Mouse (Mus musculus): Measurements from ENCODE around the gene Cul7.
A peak's percentile ranks its signal among the peaks of the same experiment; 100 is the strongest.

Cul7 gene

DNA sequence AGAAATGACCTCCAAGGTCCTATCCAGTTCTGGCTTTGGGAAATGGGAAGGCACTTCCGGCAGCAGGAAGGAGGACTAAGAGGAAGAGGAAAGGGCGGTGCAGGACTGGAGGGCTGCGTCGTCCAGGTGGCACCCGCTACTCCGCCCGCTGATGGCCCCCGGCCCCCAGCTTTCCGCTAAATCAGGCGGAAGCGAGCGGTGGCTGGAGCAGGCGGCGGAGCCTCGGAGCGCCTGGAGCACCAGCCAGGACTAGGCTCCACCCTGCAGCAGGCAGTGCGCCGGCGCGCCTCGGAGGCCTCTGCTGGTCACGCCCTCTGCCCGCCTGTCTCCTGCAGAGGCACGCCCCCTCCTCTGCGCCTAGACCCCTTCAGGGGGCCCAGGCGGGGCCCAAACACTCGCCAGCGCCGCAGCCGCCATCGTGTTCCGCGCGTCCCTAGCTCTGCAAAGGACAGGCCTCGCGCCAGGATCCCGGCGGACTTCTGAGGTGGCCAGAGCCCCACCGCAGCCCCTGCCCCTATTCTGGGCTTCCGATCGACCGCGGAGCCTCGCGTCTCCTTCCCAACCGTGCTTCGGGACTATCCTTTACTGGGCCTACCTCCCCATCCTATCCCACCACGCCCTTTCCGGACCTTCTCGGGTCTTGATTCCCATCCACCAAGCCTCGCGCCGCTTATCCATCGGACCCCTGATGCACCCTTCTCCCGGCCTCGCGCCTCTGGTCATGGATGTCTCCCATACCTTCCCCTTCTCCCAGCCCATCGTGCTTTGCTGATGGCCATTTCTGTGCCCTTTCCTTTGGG lies at the start of gene Cul7:
Gene Cul7, plus strand, starts transcription at position 106 of the 800 bp plus-strand sequence.
- DNase-seq: peak; percentile 92

DNA sequence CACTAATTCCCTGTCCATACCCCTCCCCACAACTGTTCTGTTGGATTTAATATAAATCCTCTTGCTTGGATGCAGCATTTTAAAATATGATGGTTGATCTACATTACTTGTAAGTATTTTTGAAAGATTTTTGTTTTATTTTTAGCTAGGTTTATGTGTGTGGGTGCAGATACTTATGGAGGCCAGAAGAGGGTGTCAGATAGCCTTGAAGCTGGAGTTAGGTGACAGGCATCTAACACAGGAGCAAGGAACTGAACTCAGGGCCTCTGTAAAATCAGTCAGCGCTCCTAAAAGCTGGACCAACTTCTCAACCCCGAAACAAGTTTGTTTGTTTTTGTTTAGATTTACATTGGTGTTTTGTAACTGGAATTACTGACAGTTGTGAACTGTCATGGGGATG lies 49.6 kb upstream of the Cul7 start:
- DNase-seq: no peak

DNA sequence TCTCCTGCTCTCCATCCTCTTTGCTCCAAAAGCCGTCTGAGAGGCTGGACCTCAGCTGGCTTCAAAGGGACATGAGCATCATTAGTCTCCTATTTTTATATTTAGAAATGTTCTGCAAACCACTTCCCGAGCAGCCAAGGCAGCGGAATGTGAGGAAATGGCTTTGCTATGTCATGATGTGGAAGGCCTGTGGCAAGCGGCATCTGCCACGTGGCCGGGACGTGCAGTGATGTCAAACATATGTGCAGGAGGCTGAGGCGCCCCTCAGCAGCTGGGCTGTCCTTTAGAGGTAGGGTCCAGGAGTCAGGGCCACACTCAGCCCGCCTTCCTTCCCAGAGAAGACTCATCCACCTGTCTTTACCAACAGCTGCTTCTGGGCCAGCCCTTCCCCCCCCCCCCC lies 47.9 kb upstream of the Cul7 start:
- DNase-seq: no peak

DNA sequence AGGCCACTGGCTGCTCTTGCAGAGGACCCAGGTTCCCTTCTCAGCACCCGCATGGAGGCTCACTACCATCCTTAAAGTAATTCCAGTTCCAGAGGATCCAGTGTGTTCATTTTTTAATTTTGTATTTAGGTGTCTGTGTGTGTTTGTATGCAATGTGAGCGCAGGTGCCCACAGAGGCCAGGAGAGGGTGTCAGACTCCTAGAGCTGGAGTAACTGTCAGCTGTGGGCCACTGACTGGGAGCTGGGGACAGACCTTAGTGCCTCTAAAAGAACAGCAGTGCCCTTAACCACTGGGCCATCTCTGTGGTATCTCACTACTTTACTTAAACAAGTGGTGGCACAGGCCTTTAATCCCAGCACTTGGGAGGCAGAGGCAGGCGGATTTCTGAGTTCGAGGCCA lies 46.9 kb upstream of the Cul7 start:
- no peak for DNase-seq

DNA sequence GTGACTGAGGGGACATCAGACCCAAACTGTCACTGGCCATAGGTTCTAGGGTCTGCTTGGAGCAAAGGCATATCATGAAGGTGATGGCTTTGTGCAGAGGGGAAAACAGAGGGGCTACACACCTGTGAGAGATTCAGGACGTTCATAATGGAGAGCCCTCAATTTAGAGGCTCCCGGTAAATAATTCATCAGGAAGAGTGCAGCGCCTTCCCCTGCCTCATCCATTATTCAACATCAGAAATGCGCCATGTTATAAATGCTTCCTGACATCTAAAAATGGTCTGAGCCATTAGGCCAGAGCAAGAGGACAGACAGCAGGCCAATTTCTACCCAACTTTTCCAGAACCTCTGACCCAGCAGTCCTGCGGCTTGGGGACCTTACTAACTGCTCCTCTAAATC lies 45.0 kb upstream of the Cul7 start:
- no peak for DNase-seq

DNA sequence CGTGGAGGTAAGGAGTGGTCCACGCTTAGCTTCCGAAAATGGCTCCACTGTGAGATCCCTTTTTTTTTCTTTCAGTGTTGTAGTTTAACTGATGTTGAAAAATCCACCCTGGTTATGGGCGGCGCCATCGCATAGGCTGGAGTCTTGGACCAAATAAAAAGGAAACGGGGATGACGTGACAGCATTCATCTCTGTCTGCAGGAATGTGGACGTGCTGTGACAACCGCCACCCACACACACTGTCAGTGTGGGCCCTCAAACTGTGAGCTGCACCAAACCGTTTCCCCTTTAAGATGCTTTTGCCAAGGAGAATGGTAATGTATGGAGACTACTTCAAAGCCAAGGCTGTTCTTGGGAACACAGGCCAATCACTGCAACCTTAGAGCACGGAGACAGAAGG lies 44.1 kb upstream of the Cul7 start:
- no peak for DNase-seq

DNA sequence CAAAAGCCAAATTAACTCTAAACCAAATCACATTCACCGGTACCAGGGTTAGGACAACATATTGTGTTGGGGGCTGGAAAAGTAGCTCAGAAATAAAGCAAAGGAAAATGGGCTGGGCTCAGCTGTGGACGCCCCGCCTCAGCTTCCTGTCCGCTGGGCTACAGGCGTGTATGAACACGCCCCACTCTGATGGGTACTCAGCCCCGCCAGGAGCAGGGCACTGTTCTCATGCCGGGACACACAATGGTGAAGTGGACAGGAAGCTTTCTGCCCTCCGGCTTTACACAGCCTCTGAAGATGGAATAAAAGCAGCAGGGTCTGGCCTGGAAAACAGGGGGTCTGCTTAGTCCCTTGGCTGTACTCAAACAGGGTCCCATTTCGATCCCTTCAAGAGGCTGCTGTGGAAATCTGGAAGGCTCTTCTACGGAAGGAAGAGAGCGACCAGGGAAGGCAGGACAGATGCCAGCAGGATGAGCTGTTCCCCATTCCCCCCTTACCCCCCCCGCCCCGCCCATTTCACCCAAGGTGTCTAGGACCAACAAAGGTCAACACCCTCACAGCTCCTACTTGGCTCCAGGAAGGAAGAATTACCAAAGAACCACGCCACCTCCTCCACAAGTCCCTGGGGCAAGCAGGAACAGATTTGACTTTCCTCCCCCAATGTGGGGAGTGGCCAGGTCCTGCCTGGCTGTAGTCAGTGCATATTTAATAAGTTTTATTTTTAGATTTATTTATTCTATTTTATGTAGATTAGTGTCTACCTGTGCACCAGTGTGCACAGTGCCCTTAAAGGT lies 40.2 kb upstream of the Cul7 start:
- DNase-seq: no peak

DNA sequence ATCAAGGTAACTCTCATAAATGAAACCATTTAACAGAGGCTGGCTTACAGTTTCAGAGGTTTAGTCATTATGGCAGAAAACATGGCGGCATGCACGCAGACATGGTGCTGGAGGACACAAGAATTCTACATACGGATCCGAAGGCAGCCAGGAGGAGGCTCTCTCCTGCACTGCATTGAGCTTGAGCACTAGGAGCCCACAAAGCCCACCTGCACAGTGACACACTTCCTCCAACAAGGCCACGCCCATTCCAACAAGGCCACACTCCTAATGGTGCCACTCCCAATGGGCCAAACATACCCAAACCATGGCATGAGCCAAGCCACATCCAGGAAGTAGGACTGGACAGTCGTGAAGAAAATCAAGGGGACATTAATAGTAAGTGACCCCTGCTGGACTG lies 38.8 kb upstream of the Cul7 start:
- DNase-seq: no peak

DNA sequence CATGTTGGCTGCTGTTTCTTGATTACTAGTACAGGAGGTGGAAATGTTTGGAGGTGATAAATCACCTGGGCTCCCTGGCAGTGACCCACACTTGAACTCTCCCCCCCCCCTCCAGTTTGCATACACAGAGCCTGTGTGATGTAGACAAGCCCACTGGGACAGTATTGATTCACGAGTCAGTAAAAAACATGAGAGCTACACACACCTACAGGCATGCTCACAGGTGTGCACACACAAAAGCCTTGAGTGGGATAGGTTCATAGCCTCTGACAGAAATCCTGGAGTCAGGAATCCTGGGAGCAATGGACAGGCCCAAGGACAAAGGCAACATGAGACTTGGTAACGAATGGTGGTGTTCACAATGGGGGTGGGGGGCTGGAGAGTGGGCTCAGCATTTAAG lies 37.9 kb upstream of the Cul7 start:
- DNase-seq: no peak

DNA sequence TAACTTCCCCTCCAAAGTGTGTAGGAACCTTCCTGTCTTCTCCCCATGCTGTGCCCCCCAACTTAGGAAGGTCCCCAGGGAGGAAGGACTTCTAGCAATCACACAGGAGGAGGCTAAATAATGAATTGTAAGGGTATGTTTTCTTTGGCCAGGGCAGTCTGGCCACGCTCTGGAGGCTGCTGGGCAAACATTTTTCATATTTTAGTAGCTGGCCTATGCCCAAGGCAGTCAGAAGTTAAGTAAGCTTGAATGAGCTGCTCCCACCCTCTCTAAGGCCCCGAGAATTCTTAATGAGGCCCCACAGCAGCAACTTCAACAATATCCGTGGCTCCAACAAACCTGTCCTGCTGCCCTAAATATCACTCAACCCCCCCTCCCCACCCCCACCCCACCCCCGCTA lies 37.3 kb upstream of the Cul7 start:
- no peak for DNase-seq

DNA sequence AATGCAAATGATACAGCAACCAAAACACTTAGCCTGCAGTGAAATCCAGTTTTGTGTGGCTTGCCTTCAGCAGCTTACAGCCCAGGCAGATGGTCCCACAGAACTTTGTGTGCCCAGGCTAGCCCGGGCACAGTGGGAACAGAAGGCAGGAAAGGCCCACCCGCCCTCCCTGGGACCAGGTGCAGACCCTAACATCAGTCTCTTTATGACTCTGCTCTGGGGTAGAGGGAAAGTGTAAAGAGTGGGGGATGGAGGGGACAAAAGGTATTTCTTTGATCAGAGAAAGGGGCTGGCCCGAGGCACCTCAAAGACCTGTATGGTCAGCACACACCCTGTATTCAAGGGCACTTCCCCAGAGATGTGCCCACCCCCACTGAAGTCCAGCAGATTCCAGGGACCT lies 36.9 kb upstream of the Cul7 start:
- DNase-seq: no peak

DNA sequence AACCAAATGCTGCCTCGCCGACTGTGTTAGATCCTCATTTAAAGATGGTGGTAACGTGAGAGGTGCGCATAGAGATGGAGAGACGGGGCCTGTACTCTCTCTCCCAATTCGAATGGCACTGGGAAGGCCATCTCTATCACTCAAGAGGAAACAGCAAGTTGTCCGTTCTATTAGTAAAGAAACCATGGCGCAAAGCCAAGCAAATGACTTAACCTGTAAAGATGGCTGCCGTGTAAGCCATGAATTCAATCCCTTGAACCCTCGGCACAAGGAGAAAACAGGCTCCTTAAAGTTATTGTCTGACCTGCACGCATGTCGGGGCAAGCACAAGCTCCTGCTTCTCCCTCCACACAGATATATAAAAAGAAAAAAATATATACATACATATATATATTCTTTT lies 32.3 kb upstream of the Cul7 start:
- DNase-seq: no peak

DNA sequence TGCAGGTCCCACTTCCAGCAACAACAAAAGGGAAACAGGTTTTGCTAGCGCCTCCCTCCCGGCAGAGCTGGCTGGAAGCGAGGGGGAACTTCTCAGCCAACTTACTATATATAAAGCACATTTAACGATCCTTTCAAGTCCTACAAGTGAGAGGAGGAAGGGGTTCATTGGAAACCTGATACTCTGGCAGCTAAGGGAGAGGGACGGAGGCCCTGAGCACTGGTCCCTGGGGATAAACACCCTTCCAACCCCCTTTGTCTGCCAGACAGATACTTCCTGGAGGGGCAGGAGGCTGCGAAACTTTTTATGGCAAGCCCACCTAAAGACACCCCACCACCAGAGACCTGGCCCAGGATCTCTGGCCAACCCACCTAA lies 31.8 kb upstream of the Cul7 start:
- DNase-seq: no peak

DNA sequence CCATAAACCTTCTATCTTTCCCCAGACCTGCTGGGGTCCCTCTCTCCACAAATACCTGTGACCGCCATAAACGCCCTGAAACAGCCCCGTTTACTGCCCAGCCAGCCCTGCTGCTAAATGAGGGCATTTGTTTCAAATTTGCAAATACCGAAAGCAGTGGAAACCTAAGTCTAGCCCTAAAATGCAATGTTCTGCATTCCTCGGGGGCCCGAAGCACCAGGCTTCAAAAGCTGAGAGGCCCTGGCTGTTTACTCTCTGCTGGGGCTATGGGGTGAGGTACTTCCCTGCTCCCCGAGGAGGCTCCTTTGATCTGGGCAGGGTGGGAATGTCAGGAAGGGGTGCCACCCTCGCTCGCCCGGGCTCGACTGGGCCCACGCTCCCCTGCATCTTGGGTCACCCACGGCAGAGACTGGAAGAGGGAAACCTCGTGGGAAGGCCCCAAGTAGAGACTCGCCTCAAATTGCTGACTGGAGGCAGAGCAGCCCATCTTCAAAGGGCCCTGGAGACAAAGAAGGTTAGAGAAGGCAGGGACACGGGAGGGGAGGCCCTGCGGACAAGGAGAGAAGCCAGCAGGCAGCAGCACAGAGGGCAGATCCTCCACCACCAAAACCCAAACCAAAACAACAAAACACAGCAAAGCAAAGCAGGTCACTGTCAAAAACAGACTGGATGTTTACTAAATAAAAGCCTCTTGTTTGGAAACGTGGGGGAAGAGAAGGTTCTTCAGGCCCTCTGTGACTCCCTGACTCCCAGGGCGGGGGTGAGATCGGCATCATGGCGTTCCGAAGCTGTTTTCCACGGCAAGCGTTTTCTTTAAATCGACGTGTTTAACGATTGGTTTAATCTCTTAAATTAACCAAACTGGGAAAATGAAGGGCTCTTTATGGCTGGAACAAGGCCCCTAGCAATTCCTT lies 31.1 kb upstream of the Cul7 start:
- no peak for DNase-seq

DNA sequence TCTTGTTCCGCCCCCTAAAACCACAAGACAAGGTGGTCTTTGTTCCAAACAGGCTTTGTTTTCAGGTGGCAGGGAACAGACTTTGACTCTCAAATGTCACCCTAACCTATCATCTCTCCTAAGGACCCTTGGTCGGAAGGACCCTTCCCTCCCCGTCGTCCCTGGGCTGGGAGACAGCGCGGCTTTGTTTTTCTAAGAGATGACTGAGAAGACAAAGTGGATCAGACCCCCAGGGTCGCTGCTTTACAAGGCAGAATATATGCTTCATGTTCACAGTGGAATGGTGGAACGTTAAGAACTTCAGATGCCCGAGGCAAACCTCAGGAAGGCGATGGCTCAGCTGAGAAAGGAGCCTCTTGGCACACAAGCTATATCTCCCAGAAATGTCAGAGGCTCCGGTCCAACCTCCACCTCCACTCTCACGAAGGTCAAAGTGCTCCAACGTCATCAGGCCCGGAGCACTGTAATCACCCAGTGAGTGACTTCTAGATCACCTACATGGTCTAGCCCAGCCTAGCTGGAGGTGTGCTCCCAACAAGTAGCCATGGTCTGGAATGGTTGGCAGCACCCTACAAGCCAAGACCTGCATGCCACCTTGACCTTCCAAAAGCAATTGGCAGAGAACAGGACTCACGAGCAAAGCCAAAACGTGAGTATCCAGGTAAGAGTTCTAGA lies 30.3 kb upstream of the Cul7 start:
- DNase-seq: no peak

DNA sequence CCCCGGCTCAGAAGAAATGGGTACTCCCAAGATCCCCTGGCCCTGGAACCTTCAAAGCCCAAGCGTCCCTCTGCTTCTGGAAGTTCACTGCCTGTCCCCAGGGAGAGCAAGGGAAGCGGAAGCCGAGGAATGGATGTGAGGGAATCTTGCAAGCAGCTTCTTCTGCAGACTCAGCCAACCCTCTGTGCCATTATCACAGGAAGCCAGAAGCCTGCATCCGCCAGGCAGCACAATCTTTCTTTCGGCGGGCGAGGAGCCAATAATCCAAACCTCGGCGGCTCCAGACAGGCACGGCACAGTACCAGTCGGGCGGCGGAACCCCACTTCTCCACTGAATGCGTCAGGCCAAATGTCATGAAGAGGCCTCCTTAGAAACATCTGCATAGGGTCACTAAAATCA lies 28.8 kb upstream of the Cul7 start:
- no peak for DNase-seq

DNA sequence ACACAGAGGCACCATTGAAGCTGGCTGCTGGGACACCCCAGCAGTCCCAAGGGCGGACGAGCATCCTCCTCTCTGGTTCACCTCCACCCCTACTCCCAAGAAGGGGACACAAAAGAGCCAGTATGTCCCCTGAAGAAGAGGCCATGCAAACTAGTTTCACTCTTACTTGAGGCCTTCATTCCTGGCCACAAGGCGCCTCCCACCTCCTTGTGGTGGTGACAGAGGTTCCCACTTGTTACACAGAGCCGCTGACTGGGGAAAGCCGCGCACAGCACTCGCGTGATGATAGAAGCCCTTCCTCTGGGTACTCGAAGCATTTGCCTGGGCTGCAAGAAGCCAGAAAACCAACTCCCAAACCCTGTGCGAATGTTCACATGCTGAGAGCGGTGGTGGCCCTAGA lies 27.9 kb upstream of the Cul7 start:
- DNase-seq: no peak

DNA sequence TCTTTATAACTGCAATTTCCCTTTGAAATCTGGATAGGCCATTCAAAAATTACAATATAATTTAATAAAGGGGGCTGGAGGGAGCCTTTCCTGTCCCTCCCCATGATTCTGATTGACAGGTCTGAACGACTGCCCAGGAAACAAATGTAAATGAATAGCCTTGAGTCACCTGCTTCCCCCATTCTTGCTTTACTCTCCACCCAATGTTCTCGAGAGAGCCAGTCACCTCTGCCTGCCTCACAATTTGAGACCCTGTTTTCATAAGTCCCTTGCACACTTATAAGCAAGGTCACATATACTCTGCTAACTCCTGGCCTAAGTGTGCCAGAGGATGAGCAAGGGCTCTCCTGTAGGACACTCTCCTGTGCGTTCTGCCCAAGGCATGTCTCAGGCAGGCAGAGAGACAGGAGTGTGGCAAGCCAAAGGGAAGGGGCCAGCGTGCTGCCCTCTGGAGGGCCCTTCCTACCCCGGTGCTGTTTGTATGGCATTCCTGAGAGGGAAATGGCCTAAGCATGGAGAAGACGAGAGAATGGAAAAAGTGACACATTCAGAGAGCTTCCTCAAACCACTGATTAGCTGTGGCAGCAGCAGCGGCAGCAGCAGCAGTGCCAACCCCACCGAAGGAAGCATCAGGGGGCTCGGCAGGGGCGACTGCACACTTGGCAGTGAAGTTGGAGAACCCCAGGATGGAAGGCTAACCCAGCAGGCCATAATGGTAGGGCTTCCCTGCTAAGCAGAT lies 26.1 kb upstream of the Cul7 start:
- DNase-seq: no peak

DNA sequence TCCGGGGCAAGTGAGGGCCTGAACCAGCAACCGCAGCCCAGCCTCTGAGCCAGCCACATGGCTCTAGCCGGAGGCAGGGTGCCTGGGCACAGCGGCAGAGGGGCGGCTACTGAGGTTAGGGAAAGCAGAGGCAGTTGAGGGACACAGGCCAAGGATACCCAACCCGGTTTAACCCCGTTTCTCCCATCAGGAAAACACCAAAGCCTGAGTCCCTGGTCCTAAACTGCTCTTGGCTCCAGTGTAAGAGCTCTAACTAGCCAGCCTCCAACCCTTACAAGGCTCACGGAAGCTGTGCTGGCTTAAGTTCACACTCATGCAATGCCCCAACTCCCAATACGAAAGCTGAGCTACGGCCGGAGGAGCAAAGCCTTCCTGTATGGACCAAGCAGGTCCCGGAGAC lies 25.5 kb upstream of the Cul7 start:
- DNase-seq: no peak

DNA sequence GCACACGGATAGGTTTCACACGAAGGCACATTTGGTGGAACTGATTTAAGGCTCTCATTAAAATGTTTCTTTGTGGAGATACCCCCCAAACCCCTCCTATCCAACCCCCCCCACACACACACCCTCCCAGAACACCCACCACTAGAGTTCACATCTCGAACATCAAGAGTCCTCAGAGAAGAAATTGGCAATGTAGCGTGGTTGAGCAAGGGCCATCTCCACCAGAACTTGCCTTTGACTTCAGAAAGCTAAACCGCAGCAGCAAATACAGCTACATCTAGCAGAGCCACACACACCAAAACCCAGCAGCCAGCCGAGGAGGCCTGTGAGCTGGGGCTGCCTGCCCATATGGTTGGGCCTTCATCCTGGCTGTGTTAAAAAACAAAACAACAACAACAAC lies 22.7 kb upstream of the Cul7 start:
- no peak for DNase-seq

DNA sequence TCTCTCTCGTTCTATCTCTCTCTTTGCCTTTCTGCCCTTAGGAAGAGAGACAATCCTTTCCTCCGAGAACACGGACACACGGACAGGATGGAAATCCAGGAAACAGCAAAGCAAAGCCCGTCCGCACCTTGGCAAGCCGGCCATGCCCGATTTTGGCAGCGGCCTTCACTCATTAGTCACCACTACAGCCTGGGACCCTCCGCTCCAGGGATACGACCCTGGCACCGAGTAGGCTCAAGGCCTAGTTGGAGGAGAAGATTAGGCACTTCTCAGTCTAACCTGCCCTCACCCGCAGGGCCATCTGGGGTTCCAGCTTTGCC lies 21.7 kb upstream of the Cul7 start:
- no peak for DNase-seq

Measured in thymus, postnatal 25 days (tissue).